Mouse (Mus musculus): ENCODE data around the gene Gm7030. TPM values are rescaled to one million over a fixed set of nuclear protein-coding genes. Genes with fewer than 3 reads are reported as not detected.
A peak's percentile ranks its signal among the peaks of the same experiment; 100 is the strongest.
"Not testable (repeated sequence)": the region's sequence is repeated elsewhere in the genome, so short reads cannot be mapped to it uniquely, and the experiment has no call there.

Gene Gm7030
- polyA plus RNA-seq, 1 experiment from 2014 or later = 2.1 TPM

GRCm38 (mm10) chr17:36161129-36162051 lies 32.2 kb upstream of the Gm7030 start:
- H3K36me3 ChIP-seq (ENCODE audit: control insufficient read depth, insufficient read depth, low read length) = no peaks in the 10 kb centered on the region
- 3% methylated on average over 55 of the region's 56 CpGs for WGBS
- peak; percentile 38; the same call in 1 of the 2 replicates for ATAC-seq
- peak overlapping the region; percentile 38 for H3K4me2 ChIP-seq (ENCODE audit: low read depth, low read length)
- H3K9me3 ChIP-seq (ENCODE audit: control insufficient read depth, low read length) = no peaks in the 10 kb centered on the region
- H3K27me3 ChIP-seq (replicated peaks; ENCODE audit: control insufficient read depth, insufficient read depth, low read length) = peaks cover 39% of the 10 kb centered on the region
- H3K27ac ChIP-seq (ENCODE audit: low read length) = no peak overlapping the region
- H3K4me3 ChIP-seq (ENCODE audit: low read length) = peak overlapping the region; percentile 31
- H3K4me1 ChIP-seq (ENCODE audit: control insufficient read depth, insufficient read depth, low read length) = peaks cover 6% of the 10 kb centered on the region; the same call in 1 of the 2 replicates
- no peak overlapping the region for H3K9ac ChIP-seq (ENCODE audit: low read depth, low read length)

GRCm38 (mm10) chr17:36158264-36158663 lies 29.0 kb upstream of the Gm7030 start:
- H3K9me3 ChIP-seq (ENCODE audit: control insufficient read depth, low read length); H3K4me1 ChIP-seq (ENCODE audit: control insufficient read depth, insufficient read depth, low read length); H3K36me3 ChIP-seq (ENCODE audit: control insufficient read depth, insufficient read depth, low read length); H3K27ac ChIP-seq (ENCODE audit: low read length); ATAC-seq; H3K9ac ChIP-seq (ENCODE audit: low read depth, low read length): not testable (repeated sequence)
- Histone ChIP-seq H3K4me2 (ENCODE audit: low read depth, low read length) (peak overlapping the region; percentile 56), H3K27me3 (replicated peaks; ENCODE audit: control insufficient read depth, insufficient read depth, low read length) (peaks cover 40% of the 10 kb centered on the region), H3K4me3 (ENCODE audit: low read length) (peak overlapping the region; percentile 35; the same call in 1 of the 2 replicates)
- 11% methylated on average over 11 of the region's 11 CpGs for WGBS

- not testable (repeated sequence) for H3K36me3 ChIP-seq (ENCODE audit: control insufficient read depth, insufficient read depth, low read length); ATAC-seq; H3K4me1 ChIP-seq (ENCODE audit: control insufficient read depth, insufficient read depth, low read length); H3K27ac ChIP-seq (ENCODE audit: low read length); H3K9me3 ChIP-seq (ENCODE audit: control insufficient read depth, low read length)
- H3K27me3 ChIP-seq (replicated peaks; ENCODE audit: control insufficient read depth, insufficient read depth, low read length) = peaks cover 40% of the 10 kb centered on the region
- peak overlapping the region; percentile 56 for H3K4me2 ChIP-seq (ENCODE audit: low read depth, low read length)
- peak overlapping the region; percentile 48; the same call in 1 of the 2 replicates for H3K9ac ChIP-seq (ENCODE audit: low read depth, low read length)
- under 1% methylated on average over 36 of the region's 36 CpGs for WGBS
- H3K4me3 ChIP-seq (ENCODE audit: low read length) = peak overlapping the region; percentile 35
These were observed 28.6 kb upstream of the Gm7030 start for GRCm38 (mm10) chr17:36157782-36158181.

GRCm38 (mm10) chr17:36154271-36155149 lies 25.3 kb upstream of the Gm7030 start:
- Histone ChIP-seq H3K4me3 (ENCODE audit: low read length) (no peak overlapping the region), H3K9ac (ENCODE audit: low read depth, low read length) (no peak overlapping the region), H3K36me3 (ENCODE audit: control insufficient read depth, insufficient read depth, low read length) (no peaks in the 10 kb centered on the region), H3K27me3 (replicated peaks; ENCODE audit: control insufficient read depth, insufficient read depth, low read length) (peaks cover 25% of the 10 kb centered on the region), H3K4me1 (ENCODE audit: control insufficient read depth, insufficient read depth, low read length) (peaks cover 4% of the 10 kb centered on the region; the same call in 1 of the 2 replicates), H3K27ac (ENCODE audit: low read length) (no peak overlapping the region), H3K4me2 (ENCODE audit: low read depth, low read length) (no peak overlapping the region), H3K9me3 (ENCODE audit: control insufficient read depth, low read length) (no peaks in the 10 kb centered on the region)
- no peak for ATAC-seq
- 29% methylated on average over 3 of the region's 3 CpGs for WGBS

- H3K27me3 ChIP-seq (replicated peaks; ENCODE audit: control insufficient read depth, insufficient read depth, low read length) = peaks cover 14% of the 10 kb centered on the region
These were observed 22.0 kb upstream of the Gm7030 start for GRCm38 (mm10) chr17:36151200-36151599.

GRCm38 (mm10) chr17:36148468-36148867 lies 19.2 kb upstream of the Gm7030 start:
- Histone ChIP-seq H3K27me3 (replicated peaks; ENCODE audit: control insufficient read depth, insufficient read depth, low read length) (peaks cover 18% of the 10 kb centered on the region), H3K27ac (ENCODE audit: low read length) (peak overlapping the region; percentile 37; the same call in 1 of the 2 replicates)
- H3K36me3 ChIP-seq (ENCODE audit: control insufficient read depth, insufficient read depth, low read length); H3K4me2 ChIP-seq (ENCODE audit: low read depth, low read length); H3K9me3 ChIP-seq (ENCODE audit: control insufficient read depth, low read length); H3K9ac ChIP-seq (ENCODE audit: low read depth, low read length); H3K4me3 ChIP-seq (ENCODE audit: low read length); H3K4me1 ChIP-seq (ENCODE audit: control insufficient read depth, insufficient read depth, low read length): not testable (repeated sequence)
- ATAC-seq = peak; percentile 60
- 70% methylated on average over 5 of the region's 5 CpGs for WGBS

More at GRCm38 (mm10) chr17:36151200-36151599, 22.0 kb upstream of the Gm7030 start:
- H3K27ac ChIP-seq (ENCODE audit: low read length); H3K4me3 ChIP-seq (ENCODE audit: low read length); ATAC-seq; H3K9me3 ChIP-seq (ENCODE audit: control insufficient read depth, low read length); H3K4me1 ChIP-seq (ENCODE audit: control insufficient read depth, insufficient read depth, low read length); H3K36me3 ChIP-seq (ENCODE audit: control insufficient read depth, insufficient read depth, low read length); H3K4me2 ChIP-seq (ENCODE audit: low read depth, low read length); H3K9ac ChIP-seq (ENCODE audit: low read depth, low read length): not testable (repeated sequence)
- WGBS = 40% methylated on average over 4 of the region's 4 CpGs

- H3K27me3 ChIP-seq (replicated peaks; ENCODE audit: control insufficient read depth, insufficient read depth, low read length) = peaks cover 22% of the 10 kb centered on the region
- H3K27ac ChIP-seq (ENCODE audit: low read length); H3K4me1 ChIP-seq (ENCODE audit: control insufficient read depth, insufficient read depth, low read length); H3K4me3 ChIP-seq (ENCODE audit: low read length); H3K4me2 ChIP-seq (ENCODE audit: low read depth, low read length); H3K9ac ChIP-seq (ENCODE audit: low read depth, low read length); H3K36me3 ChIP-seq (ENCODE audit: control insufficient read depth, insufficient read depth, low read length); ATAC-seq; H3K9me3 ChIP-seq (ENCODE audit: control insufficient read depth, low read length): not testable (repeated sequence)
- 90% methylated on average over 1 of the region's 1 CpGs for WGBS
These were observed 17.7 kb upstream of the Gm7030 start for GRCm38 (mm10) chr17:36146937-36147336.

- WGBS = 0% methylated on average over 11 of the region's 13 CpGs
- H3K36me3 ChIP-seq (ENCODE audit: control insufficient read depth, insufficient read depth, low read length); H3K27ac ChIP-seq (ENCODE audit: low read length); H3K9me3 ChIP-seq (ENCODE audit: control insufficient read depth, low read length); H3K4me1 ChIP-seq (ENCODE audit: control insufficient read depth, insufficient read depth, low read length): not testable (repeated sequence)
- ATAC-seq = peak; percentile 82
- peak overlapping the region; percentile 53 for H3K4me3 ChIP-seq (ENCODE audit: low read length)
- H3K9ac ChIP-seq (ENCODE audit: low read depth, low read length) = peak overlapping the region; percentile 53; the same call in 1 of the 2 replicates
- peak overlapping the region; percentile 90 for H3K4me2 ChIP-seq (ENCODE audit: low read depth, low read length)
- peaks cover 22% of the 10 kb centered on the region for H3K27me3 ChIP-seq (replicated peaks; ENCODE audit: control insufficient read depth, insufficient read depth, low read length)
These were observed 16.6 kb upstream of the Gm7030 start for GRCm38 (mm10) chr17:36145861-36146156.
